Mouse (Mus musculus) cerebellum, postnatal 4 days (tissue): ENCODE measurements at regions not wholly inside any gene's neighbourhood (a gene's known extent, or its start where the extent isn't known, plus 50 kb on each side); places are given as distances from the start of the nearest gene placed in this dataset.
A peak's percentile ranks its signal among the peaks of the same experiment; 100 is the strongest.

Experiments
- DNase-seq, 2 experiments: peaks; one replicate each; pipeline ENCODE4 v3.0.0; 2022; ENCODE audit warnings: low spot score in 2 of 2, mixed read lengths in 1 of 2

- DNase-seq = no peak
Measured at GRCm38 (mm10) chr9:79414989-79415388, 303.6 kb downstream of the Col12a1 start.

GRCm38 (mm10) chr9:79430417-79430816 lies 288.2 kb downstream of the Col12a1 start:
- DNase-seq = peak in 1 of 2 experiments; percentile 29

GRCm38 (mm10) chr9:79437636-79438035 lies 281.0 kb downstream of the Col12a1 start:
- no peak for DNase-seq

- no peak for DNase-seq
Measured at GRCm38 (mm10) chr9:79439233-79439960, 279.2 kb downstream of the Col12a1 start.

- no peak for DNase-seq
Measured at GRCm38 (mm10) chr9:79455226-79455625, 263.4 kb downstream of the Col12a1 start.

- no peak for DNase-seq
Measured at GRCm38 (mm10) chr9:79479118-79479517, 239.5 kb downstream of the Col12a1 start.

GRCm38 (mm10) chr9:79500253-79500652 lies 218.4 kb downstream of the Col12a1 start:
- DNase-seq = no peak

GRCm38 (mm10) chr9:79502034-79502433 lies 216.6 kb downstream of the Col12a1 start:
- DNase-seq = no peak

- no peak for DNase-seq
Measured at GRCm38 (mm10) chr9:79516384-79516783, 202.2 kb downstream of the Col12a1 start.

GRCm38 (mm10) chr9:79517461-79517860 lies 201.2 kb downstream of the Col12a1 start:
- DNase-seq = no peak

- DNase-seq = no peak
Measured at GRCm38 (mm10) chr9:79518640-79519039, 200.0 kb downstream of the Col12a1 start.

- no peak for DNase-seq
Measured at GRCm38 (mm10) chr9:79520498-79520897, 198.1 kb downstream of the Col12a1 start.

GRCm38 (mm10) chr9:79523054-79523453 lies 195.6 kb downstream of the Col12a1 start:
- no peak for DNase-seq

GRCm38 (mm10) chr9:79525000-79525399 lies 193.6 kb downstream of the Col12a1 start:
- no peak for DNase-seq

GRCm38 (mm10) chr9:79526390-79526789 lies 192.2 kb downstream of the Col12a1 start:
- DNase-seq = no peak

- DNase-seq = no peak
Measured at GRCm38 (mm10) chr9:79527331-79527730, 191.3 kb downstream of the Col12a1 start.
